Mouse (Mus musculus) heart, postnatal 0 days (tissue): ENCODE results near the gene Gm17455. TPM values are rescaled to one million over a fixed set of nuclear protein-coding genes. Genes with fewer than 3 reads are reported as not detected.

ENCODE experiments used
- ATAC-seq: fragments of 200-750 bp; cut with Nextera tagmentation; 2 replicates; pipeline ENCODE4 v1.8.0; 2017; ENCODE audit warnings: low read depth, moderate number of reproducible peaks, moderate library complexity; ENCODE audit not compliant: insufficient read depth
- DNase-seq: peaks from one replicate; pipeline ENCODE4 v3.0.0-alpha.2; 2016; ENCODE audit warnings: low spot score
- H3K27ac ChIP-seq: fragments of 300-500 bp; sonication (generic); 2 replicates; pipeline ENCODE4 v1.5.1; 2014; ENCODE audit warnings: low read depth, mild to moderate bottlenecking
- H3K27me3 ChIP-seq: fragments of 300-500 bp; sonication (generic); 2 replicates; pipeline ENCODE4 v1.6.1; 2014; ENCODE audit warnings: low read length, mixed read lengths; ENCODE audit not compliant: control insufficient read depth, insufficient read depth
- H3K36me3 ChIP-seq: fragments of 300-500 bp; sonication (generic); replicated peaks from 2 replicates; pipeline ENCODE4 v1.6.1; 2014; ENCODE audit warnings: low read length, mixed read lengths; ENCODE audit not compliant: control insufficient read depth, insufficient read depth
- H3K4me1 ChIP-seq: fragments of 300-500 bp; sonication (generic); 2 replicates; pipeline ENCODE4 v1.6.1; 2014; ENCODE audit warnings: antibody characterized with exemption; ENCODE audit not compliant: control insufficient read depth, insufficient read depth
- H3K4me2 ChIP-seq: fragments of 300-500 bp; sonication (generic); 2 replicates; pipeline ENCODE4 v1.6.1; 2014; ENCODE audit warnings: low read depth, mild to moderate bottlenecking, low read length, moderate library complexity
- H3K4me3 ChIP-seq: fragments of 300-500 bp; sonication (generic); 2 replicates; pipeline ENCODE4 v1.5.1; 2014; ENCODE audit warnings: low read depth, low read length
- H3K9ac ChIP-seq: fragments of 300-500 bp; sonication (generic); replicated peaks from 2 replicates; pipeline ENCODE4 v1.6.1; 2014; ENCODE audit warnings: low read depth, low read length, mixed read lengths
- H3K9me3 ChIP-seq: fragments of 300-500 bp; sonication (generic); replicated peaks from 2 replicates; pipeline ENCODE4 v1.6.1; 2016; ENCODE audit warnings: low read length; ENCODE audit not compliant: control insufficient read depth
- CTCF ChIP-seq: IDR thresholded peaks from 2 replicates; pipeline ENCODE4 v1.5.1; 2016; ENCODE audit warnings: antibody characterized with exemption, control low read depth, low read depth
- EP300 ChIP-seq: IDR thresholded peaks from 2 replicates; pipeline ENCODE4 v1.6.1; 2016; ENCODE audit warnings: antibody characterized with exemption, low read depth
- WGBS: fragments of 180-500 bp; shearing (Covaris S2); extraction: QIAGEN DNeasy Blood & Tissue Kit; methylation state at CpG from one replicate; pipeline ENCODE4 v1.1.7; 2014; 5-methylcytosine and 5-hydroxymethylcytosine counted together
- polyA plus RNA-seq: library from polyadenylated mRNA; unstranded; fragments of >200 nt; fragmentation: Nextera tagmentation; extraction: Ambion mirVana; gene quantifications from 2 replicates; pipeline ENCODE4 v1.2.1, GENCODE M21; 2015
- total RNA-seq: library from RNA; depleted of rRNA; stranded (reverse); fragments of >200 nt; gene quantifications from 2 replicates; pipeline ENCODE4 v1.2.3, GENCODE M21; 2014; ENCODE audit warnings: low replicate concordance

The Gm17455 gene
- total and polyA plus RNA-seq, 2 experiments from 2014 or later: 0.38 TPM; not detected in 1

GRCm38 (mm10) chr10:60394936-60395335 lies 4.6 kb upstream of the Gm17455 start:
- H3K27me3 ChIP-seq: no peaks in the 10 kb centered on the region
- TF ChIP-seq CTCF (no peak), EP300 (no peak)
- ATAC-seq: no peak
- H3K4me1 ChIP-seq: no peaks in the 10 kb centered on the region
- no peaks in the 10 kb centered on the region for H3K9me3 ChIP-seq
- 49% methylated on average over 7 of the region's 7 CpGs for WGBS
- H3K36me3 ChIP-seq: no peaks in the 10 kb centered on the region
- DNase-seq: no peak
- no peak overlapping the region for H3K9ac ChIP-seq
- no peak overlapping the region for H3K4me2 ChIP-seq
- no peak overlapping the region for H3K27ac ChIP-seq
- no peak overlapping the region for H3K4me3 ChIP-seq

GRCm38 (mm10) chr10:60395605-60396004 lies 3.9 kb upstream of the Gm17455 start:
- DNase-seq: no peak
- 60% methylated on average over 5 of the region's 5 CpGs for WGBS
- no peaks in the 10 kb centered on the region for H3K9me3 ChIP-seq
- H3K36me3 ChIP-seq: no peaks in the 10 kb centered on the region
- no peak for TF ChIP-seq CTCF
- TF ChIP-seq EP300: no peak
- no peak overlapping the region for H3K4me3 ChIP-seq
- no peaks in the 10 kb centered on the region for H3K4me1 ChIP-seq
- H3K27me3 ChIP-seq: no peaks in the 10 kb centered on the region
- H3K9ac ChIP-seq: no peak overlapping the region
- ATAC-seq: no peak
- H3K4me2 ChIP-seq: no peak overlapping the region
- H3K27ac ChIP-seq: no peak overlapping the region

DNA sequence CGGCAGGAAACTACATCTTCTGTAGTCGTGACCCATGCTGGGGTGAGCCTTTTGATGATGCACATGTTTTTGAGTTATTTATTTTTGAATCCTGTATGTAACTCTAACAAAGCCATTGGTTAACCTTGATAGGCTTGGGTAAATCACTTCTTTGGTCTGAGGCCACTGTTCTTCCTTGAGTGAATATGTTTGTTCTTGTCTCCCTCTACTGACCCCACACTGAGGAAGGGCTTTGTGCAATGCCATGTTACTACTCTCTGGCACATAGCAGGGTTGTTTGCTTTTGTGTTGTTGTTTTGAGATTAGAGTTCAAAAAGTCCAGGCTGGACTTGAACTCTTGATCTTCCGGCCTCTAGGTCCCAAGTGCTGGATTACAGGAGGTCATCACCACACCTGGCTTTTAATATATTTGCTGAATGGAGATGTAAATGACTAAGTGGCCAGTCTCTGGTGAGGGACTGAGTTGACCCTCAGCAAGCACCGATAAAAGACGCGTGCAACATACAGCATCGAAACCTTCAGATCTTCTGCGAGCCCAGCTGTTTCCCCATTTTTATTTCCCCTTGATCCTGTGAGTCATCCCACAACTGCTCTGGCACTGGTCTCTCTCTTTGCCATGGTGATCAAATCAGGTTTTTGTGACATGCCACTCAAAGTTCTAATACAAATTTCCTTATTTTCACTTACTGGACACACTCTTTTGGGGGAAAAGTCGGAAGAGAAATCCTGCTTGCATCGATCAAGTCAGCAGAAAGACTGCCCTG lies 1.3 kb upstream of the Gm17455 start:
- no peak overlapping the region for H3K9ac ChIP-seq
- H3K36me3 ChIP-seq: no peaks in the 10 kb centered on the region
- TF ChIP-seq CTCF (no peak), EP300 (no peak)
- H3K4me2 ChIP-seq: no peak overlapping the region
- no peak for ATAC-seq
- no peaks in the 10 kb centered on the region for H3K4me1 ChIP-seq
- H3K4me3 ChIP-seq: no peak overlapping the region
- no peaks in the 10 kb centered on the region for H3K27me3 ChIP-seq
- H3K27ac ChIP-seq: no peak overlapping the region
- no peak for DNase-seq
- no peaks in the 10 kb centered on the region for H3K9me3 ChIP-seq
- 86% methylated on average over 10 of the region's 10 CpGs for WGBS

DNA sequence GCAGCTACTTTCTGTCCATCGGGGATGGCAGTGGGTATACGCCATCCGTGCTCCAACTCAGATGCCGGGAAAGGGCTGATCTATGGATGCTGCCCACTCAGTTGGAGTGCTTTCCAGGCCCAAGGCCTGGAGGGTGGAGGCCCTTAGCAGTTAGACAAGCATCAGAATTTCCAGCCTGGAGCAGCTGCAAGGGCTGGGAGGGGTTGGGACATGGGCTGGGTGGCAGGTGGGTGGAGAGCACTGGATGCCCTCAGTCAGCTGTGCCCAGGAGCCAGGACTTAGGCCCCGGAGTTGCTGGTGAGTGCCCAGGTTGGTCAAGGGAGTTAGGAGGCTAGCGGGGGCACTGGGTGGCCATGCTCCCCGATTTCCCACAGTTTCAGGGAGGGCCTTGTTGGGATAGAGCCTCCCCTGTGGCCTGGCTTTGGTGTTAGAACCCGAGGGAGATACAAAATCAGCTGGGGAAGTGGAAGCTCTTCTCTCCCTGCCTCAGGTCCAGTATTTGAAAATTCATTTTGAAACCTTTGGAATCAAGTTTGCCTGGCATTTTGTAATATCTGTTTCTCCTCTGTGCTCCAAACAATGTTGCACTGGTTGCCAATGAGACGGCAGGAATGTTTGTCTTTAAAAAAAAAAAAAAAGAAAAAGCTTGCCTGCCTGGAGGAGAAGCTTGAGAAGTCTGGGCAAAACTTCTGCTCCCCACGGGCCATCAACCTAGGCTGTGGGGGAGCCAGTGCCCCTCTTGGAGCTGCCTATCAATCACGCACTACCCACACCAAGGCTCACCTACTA lies 1.2 kb downstream of the Gm17455 start:
- H3K4me2 ChIP-seq: no peak overlapping the region
- no peak overlapping the region for H3K27ac ChIP-seq
- no peak overlapping the region for H3K9ac ChIP-seq
- H3K27me3 ChIP-seq: no peaks in the 10 kb centered on the region
- H3K4me3 ChIP-seq: no peak overlapping the region
- DNase-seq: no peak
- 79% methylated on average over 11 of the region's 11 CpGs for WGBS
- ATAC-seq: no peak
- 0 out of 2 replicates have a peak, but pooled peaks cover 4% of the 10 kb centered on the region for H3K4me1 ChIP-seq
- TF ChIP-seq CTCF (no peak), EP300 (no peak)
- no peaks in the 10 kb centered on the region for H3K9me3 ChIP-seq
- H3K36me3 ChIP-seq: no peaks in the 10 kb centered on the region

DNA sequence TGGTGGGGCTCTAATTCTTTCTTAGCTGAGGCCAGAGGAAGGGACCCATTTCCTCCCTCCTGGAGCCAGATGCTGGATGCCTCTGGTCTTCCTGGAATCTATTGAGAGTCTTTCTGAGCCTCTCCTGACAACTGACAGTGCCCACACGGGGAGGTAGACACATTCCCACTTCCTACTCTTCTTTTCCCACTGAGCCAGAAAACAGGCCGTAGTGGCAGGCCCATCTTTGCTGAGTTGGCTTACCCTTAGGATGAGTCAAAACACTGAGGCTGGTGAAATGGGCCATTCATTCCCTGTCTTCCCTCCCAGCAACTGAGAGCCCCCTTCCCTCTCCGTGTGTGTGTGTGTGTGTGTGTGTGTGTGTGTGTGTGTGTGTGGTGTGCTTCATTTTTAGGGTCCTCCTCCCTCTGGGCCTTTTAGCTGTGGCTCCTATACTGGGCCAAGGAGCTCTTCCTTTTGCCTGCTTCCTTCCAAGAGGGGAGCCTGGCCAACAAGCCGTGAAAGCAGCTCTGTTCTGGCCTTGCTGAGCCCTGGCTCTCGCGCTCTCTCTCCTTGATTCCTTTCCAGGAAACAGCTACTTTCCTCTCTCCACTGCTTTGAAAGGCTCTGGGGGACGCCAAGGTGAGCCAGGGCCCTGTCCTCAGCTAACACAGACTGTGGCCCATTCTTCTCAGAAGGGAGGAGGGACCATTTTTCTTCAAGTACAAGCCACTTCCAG lies 6.1 kb downstream of the Gm17455 start:
- Histone ChIP-seq H3K9ac (no peak overlapping the region), H3K4me1 (0 out of 2 replicates have a peak, but pooled peaks cover 4% of the 10 kb centered on the region), H3K9me3 (no peaks in the 10 kb centered on the region), H3K4me3 (no peak overlapping the region), H3K4me2 (no peak overlapping the region), H3K36me3 (no peaks in the 10 kb centered on the region), H3K27me3 (peaks cover 25% of the 10 kb centered on the region), H3K27ac (0 out of 2 replicates have a peak overlapping the region, but pooled peaks have one; percentile 7)
- no peak for DNase-seq
- 31% methylated on average over 6 of the region's 7 CpGs for WGBS
- no peak for ATAC-seq
- no peak for TF ChIP-seq EP300
- no peak for TF ChIP-seq CTCF
